Mouse (Mus musculus): Measurements from ENCODE around the gene Tbc1d24. TPM values are rescaled to one million over a fixed set of nuclear protein-coding genes. Genes with fewer than 3 reads are reported as not detected.

The Tbc1d24 gene
- total and polyA plus RNA-seq, 3 experiments = 4.2 to 6.6 (median 4.5) TPM

DNA sequence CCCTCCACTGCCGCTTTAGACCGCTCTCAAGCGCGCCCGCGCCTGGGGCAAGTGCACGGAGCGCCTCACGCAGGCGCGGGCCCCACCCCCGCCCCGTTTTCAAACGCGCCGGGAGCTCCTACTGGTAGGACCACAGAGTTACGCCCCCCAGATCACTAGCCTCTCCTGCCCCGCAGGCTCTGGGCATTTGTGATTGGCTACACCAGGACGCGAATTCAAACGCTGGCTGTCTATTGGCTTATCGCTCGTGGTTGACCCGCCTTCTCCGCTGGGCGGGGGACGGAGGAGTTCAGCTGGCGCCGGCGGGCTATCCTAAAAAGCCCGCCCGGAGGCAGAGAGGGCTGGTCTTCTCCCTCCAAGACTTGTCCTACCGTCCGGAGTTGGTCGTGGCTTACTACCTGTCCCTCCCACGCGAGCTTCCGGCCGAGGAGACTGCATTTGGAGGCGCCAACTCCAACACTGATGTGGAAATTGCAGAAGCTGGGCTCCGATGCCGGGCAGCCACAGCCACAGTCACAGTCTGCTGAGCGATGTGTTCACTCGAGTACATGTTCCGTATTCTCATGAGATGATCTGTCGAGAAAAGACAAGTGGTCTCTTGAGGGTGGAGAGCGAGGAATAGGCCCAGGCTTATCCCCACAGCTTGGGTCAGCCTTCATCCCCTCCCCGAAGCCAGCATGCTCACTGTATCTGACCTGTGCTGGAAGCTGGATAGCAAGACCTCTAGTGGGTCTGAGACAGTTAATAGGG lies 46.1 kb upstream of the Tbc1d24 start, which contains the start of gene Ccnf (continued):
- peak; percentile 41; the same call in 1 of the 2 replicates for TF ChIP-seq HCFC1 (IDR thresholded peaks at IDR 0.05; ENCODE audit: low read depth, low read length)
- no peak for TF ChIP-seq ZKSCAN1 (IDR thresholded peaks at IDR 0.05; ENCODE audit: borderline replicate concordance, low read depth, low read length)
- TF ChIP-seq MAX (IDR thresholded peaks at IDR 0.05; ENCODE audit: low read length) = peak; percentile 54; the same call in 1 of the 2 replicates
- TF ChIP-seq MAFK (IDR thresholded peaks at IDR 0.05; ENCODE audit: insufficient replicate concordance, low read length) = no peak
- TF ChIP-seq USF2 (conservative IDR thresholded peaks at IDR 0.05; ENCODE audit: low read depth, low read length) = no peak
- TF ChIP-seq RAD21 (IDR thresholded peaks at IDR 0.05; ENCODE audit: low read depth, low read length) = no peak
- no peak for TF ChIP-seq MEF2A (IDR thresholded peaks at IDR 0.05; ENCODE audit: borderline replicate concordance, low read depth, low read length)
- TF ChIP-seq SMC3 (IDR thresholded peaks at IDR 0.05; ENCODE audit: low read depth, low read length) = no peak
- peak; percentile 66; the same call in 1 of the 2 replicates for TF ChIP-seq POLR2AphosphoS2 (IDR thresholded peaks at IDR 0.05; ENCODE audit: low read depth, low read length)
- no peak for TF ChIP-seq PAX5 (IDR thresholded peaks at IDR 0.05; ENCODE audit: low read length)
- TF ChIP-seq USF1 (IDR thresholded peaks at IDR 0.05; ENCODE audit: low read depth, low read length) = no peak
- TF ChIP-seq JUND (conservative IDR thresholded peaks at IDR 0.05; ENCODE audit: low read depth, low read length) = no peak
- TF ChIP-seq MXI1 (IDR thresholded peaks at IDR 0.05; ENCODE audit: low read depth, low read length) = peak; percentile 84
- peak; percentile 53; the same call in 1 of the 2 replicates for TF ChIP-seq TBP (conservative IDR thresholded peaks at IDR 0.05; ENCODE audit: low read depth, low read length)

DNA sequence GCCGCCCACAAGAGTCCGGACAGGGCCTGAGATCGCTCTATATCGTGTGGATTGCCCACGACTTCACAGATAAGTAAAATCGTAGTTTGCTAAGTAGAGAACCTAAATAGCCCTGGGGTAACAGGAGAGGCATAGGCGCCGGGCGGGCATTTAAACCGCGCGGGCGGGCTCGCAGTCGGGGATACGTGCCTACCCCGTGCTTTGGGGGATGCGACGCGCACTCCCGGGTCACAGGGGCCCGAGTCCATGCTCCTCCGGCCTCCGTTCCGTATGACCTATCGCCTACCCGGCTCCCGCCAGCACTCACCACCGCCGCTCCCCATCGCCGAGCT lies 45.6 kb upstream of the Tbc1d24 start:
- Histone ChIP-seq H3K4me1 (ENCODE audit: control insufficient read depth in 1 of 2, insufficient read depth in 2 of 2) (peaks cover 5 to 22% of the 10 kb centered on the region in 2 experiments; a peak in 3 of 4 replicates), H3K27me3 (replicated peaks) (no peaks in the 10 kb centered on the region), H3K36me3 (replicated peaks in 1 of 2; ENCODE audit: control insufficient read depth in 1 of 2, insufficient read depth in 1 of 2, low read length in 1 of 2) (peaks cover 15 to 27% of the 10 kb centered on the region in 2 experiments), H3K27ac (ENCODE audit: insufficient read depth, low read depth) (no peak overlapping the region; the same call in 1 of the 2 replicates), H3K79me2 (replicated peaks; ENCODE audit: control insufficient read depth, extremely low read depth, insufficient read depth, poor library complexity, severe bottlenecking) (peaks cover 15% of the 10 kb centered on the region), H3K9ac (ENCODE audit: insufficient read depth, low read depth) (peak overlapping the region; percentile 76), H3K4me2 (ENCODE audit: insufficient read depth, low read depth, poor library complexity, severe bottlenecking) (peak overlapping the region; percentile 97), H3K4me3 (replicated peaks in 1 of 3; ENCODE audit: low read depth in 2 of 3, low read length in 2 of 3, poor library complexity in 1 of 3) (peak overlapping the region; percentile 73 to 93 (median 81)), H3K9me3 (replicated peaks; ENCODE audit: low read length) (no peaks in the 10 kb centered on the region)
- peak; percentile 18 for DNase-seq (ENCODE audit: extremely low read depth)
- 0 out of 2 replicates have a peak, but pooled peaks have one; percentile 91 for TF ChIP-seq NELFE (IDR thresholded peaks at IDR 0.05; ENCODE audit: low read depth, low read length)
- TF ChIP-seq TCF12 (IDR thresholded peaks at IDR 0.05; ENCODE audit: low read depth, low read length) = no peak
- TF ChIP-seq MAFK (IDR thresholded peaks at IDR 0.05; ENCODE audit: insufficient replicate concordance, low read length) = no peak
- no peak for TF ChIP-seq USF1 (IDR thresholded peaks at IDR 0.05; ENCODE audit: low read depth, low read length)
- no peak for TF ChIP-seq JUND (conservative IDR thresholded peaks at IDR 0.05; ENCODE audit: low read depth, low read length)
- dilution Hi-C loops (cut with MboI; ENCODE audit: extremely low pct_ligation_motif_present, extremely low pct_unique_long_range_greater_than_20kb, low sequenced_read_pairs) (no loop called here), in situ Hi-C loops (cut with MboI; ENCODE audit: low pct_ligation_motif_present, low pct_unique_long_range_greater_than_20kb, low sequenced_read_pairs) (no loop called here)

DNA sequence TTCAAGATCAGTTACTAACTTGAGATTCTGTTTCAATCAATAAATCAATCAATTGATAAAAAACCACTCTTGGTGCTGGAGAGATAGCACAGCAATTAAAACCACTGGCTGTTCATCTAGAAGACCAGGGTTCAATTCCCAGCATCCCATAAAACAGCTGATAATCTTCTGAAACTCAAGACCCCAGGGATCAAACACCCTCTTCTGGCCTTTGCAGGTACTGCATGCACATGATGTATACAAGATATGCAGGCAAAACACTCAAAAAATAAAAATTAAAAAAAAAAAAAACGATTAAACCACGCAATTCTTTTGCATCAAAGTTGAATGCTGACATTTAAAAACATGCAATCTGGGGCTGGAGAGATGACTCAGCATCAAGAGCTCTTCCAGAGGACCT lies 43.3 kb upstream of the Tbc1d24 start:
- Histone ChIP-seq H3K36me3 (replicated peaks in 1 of 2; ENCODE audit: control insufficient read depth in 1 of 2, insufficient read depth in 1 of 2, low read length in 1 of 2) (peaks cover 33 to 45% of the 10 kb centered on the region in 2 experiments), H3K4me1 (ENCODE audit: control insufficient read depth in 1 of 2, insufficient read depth in 2 of 2) (peaks cover 5 to 22% of the 10 kb centered on the region in 2 experiments; a peak in 3 of 4 replicates), H3K9me3 (replicated peaks; ENCODE audit: low read length) (peaks cover 13% of the 10 kb centered on the region), H3K27me3 (replicated peaks) (no peaks in the 10 kb centered on the region), H3K9ac (ENCODE audit: insufficient read depth, low read depth) (no peak overlapping the region), H3K27ac (ENCODE audit: insufficient read depth, low read depth) (no peak overlapping the region), H3K4me3 (replicated peaks in 1 of 3; ENCODE audit: low read depth in 2 of 3, low read length in 2 of 3, poor library complexity in 1 of 3) (no peak overlapping the region), H3K4me2 (ENCODE audit: insufficient read depth, low read depth, poor library complexity, severe bottlenecking) (no peak overlapping the region), H3K79me2 (replicated peaks; ENCODE audit: control insufficient read depth, extremely low read depth, insufficient read depth, poor library complexity, severe bottlenecking) (peaks cover 15% of the 10 kb centered on the region)
- peak; percentile 30 for DNase-seq (ENCODE audit: extremely low read depth)
- in situ Hi-C loops (cut with MboI; ENCODE audit: low pct_ligation_motif_present, low pct_unique_long_range_greater_than_20kb, low sequenced_read_pairs) (no loop called here), dilution Hi-C loops (cut with MboI; ENCODE audit: extremely low pct_ligation_motif_present, extremely low pct_unique_long_range_greater_than_20kb, low sequenced_read_pairs) (no loop called here)
- TF ChIP-seq CTCF (conservative IDR thresholded peaks at IDR 0.05 in 1 of 2, IDR thresholded peaks at IDR 0.05 in 1 of 2; ENCODE audit: low read depth in 2 of 2, low read length in 2 of 2) (peak; percentile 23 to 27; a peak in 1 of 4 replicates), HCFC1 (IDR thresholded peaks at IDR 0.05; ENCODE audit: low read depth, low read length) (no peak)
